Mouse (Mus musculus) forelimb bud, embryonic 11.5 days (tissue): Measurements from ENCODE around the gene Hsf2bp.
A peak's percentile ranks its signal among the peaks of the same experiment; 100 is the strongest.

Source experiments
- DNase-seq: peaks from one replicate; pipeline ENCODE4 v3.0.0-alpha.2; 2012; ENCODE audit warnings: low read depth, low spot score

Gene Hsf2bp

GRCm38 (mm10) chr17:31983491-31983890, 52.7 kb downstream of the Hsf2bp start:
- no peak for DNase-seq

DNA sequence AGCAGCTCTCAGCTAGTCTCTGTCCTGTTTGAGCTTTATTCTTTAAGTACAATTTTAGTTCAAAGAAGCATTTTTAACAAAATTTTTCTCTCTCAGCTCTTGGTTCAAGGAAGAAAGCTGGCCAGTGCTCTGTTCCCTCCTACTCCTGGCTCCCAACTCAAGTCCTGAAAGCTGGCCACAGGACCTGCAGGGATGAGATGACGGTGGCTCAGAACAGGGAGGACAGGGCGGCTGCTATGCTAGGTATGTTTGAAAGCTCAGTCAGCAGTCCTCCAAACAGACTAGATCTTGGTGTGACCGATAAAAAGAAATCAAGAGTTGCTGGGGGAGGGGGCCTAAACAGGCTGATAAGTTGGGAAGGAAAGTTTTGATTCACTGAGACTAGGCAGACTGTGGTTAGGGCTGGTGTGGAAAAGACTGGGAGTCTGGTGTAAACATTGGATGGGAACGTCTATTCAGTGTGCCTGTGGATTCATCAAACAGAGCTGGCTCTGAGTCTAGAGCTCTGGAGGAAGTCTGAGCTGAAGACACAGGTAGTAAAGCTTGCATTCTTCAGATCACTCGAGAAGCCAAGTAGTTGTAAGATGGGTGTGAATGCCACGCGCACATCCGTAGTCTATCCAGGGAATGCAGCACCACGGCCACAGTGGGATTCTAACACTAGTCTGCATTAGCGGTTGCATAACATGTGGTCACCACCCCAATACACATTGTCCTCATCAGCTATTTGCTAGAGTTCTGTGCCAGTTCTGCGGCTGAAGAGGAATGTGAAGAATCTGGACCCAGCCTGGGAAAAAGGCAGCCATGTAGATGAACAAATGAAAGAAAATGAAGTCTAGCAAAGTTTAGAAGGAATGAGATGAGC, 53.6 kb downstream of the Hsf2bp start:
- DNase-seq = no peak

GRCm38 (mm10) chr17:31979888-31980287, 56.3 kb downstream of the Hsf2bp start:
- DNase-seq = no peak

- no peak for DNase-seq
These were observed 59.0 kb downstream of the Hsf2bp start for GRCm38 (mm10) chr17:31977131-31977530.

DNA sequence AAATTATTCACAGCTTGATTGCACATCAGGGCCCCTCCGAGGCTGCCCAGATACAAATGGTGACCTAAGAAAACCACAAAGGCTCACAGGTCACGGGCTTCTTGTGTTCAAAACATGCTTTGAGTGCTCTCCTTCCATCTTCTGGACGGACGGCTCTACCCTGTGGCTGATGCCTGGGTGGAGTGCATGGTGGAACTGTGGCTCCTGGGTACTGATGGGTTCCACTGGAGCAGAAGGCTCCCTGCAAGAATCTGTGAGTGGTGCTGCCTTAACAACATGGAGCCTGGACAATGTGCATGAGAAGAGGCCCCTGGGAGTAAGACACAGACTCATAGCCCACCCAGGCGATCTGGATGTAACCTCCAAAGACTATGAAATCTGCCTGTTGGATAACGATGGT, 59.6 kb downstream of the Hsf2bp start:
- no peak for DNase-seq

DNA sequence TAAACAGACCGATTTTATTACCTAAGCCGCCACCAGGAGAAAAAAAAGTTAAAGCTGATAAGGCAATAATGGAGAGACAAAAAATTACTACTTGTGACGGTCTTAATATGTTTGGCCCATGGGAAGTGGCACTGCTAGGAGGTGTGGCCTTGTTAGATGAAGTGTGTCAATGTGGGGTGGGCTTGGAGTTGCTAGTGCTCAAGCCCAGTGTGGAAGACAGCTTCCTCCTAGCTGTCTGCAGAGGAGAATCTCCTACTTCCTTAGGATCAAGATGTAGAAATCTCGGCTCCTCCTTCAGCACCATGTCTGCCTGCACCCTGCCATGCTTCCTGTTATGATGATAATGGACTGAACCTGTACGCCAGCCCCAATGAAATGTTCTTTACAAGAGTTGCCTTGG, 61.5 kb downstream of the Hsf2bp start:
- no peak for DNase-seq

DNA sequence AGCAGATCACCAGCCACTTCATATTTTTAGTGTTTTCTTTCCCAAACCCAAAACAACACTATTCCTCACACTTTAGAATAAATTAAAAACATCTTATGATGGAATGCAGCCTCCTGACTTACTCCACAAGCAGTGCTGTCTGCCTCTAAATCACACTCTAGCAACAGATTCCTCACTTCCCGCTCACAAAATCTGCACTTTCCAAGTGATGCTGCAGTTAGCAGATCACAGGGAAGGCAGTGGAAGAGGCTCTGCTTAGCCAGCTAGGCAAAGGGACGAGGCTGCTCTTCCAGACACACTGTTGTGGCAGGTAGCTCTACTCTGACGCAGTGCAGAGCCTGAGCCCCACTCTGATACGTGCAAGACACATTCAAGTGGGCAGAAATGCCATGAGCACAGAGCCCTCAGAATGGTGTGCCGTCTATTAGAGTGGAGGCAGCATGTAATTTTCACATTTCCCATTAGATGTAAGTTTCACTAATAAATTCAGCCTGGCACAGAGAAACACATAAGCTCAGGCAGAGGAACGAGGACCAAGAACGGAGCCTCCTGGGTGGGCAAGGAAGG, 62.4 kb downstream of the Hsf2bp start:
- DNase-seq = no peak

- DNase-seq = no peak
These were observed 65.3 kb downstream of the Hsf2bp start for GRCm38 (mm10) chr17:31970890-31971289.

- no peak for DNase-seq
These were observed 67.3 kb downstream of the Hsf2bp start for GRCm38 (mm10) chr17:31968801-31969200.

- no peak for DNase-seq
These were observed 68.8 kb downstream of the Hsf2bp start for GRCm38 (mm10) chr17:31967311-31967710.

DNA sequence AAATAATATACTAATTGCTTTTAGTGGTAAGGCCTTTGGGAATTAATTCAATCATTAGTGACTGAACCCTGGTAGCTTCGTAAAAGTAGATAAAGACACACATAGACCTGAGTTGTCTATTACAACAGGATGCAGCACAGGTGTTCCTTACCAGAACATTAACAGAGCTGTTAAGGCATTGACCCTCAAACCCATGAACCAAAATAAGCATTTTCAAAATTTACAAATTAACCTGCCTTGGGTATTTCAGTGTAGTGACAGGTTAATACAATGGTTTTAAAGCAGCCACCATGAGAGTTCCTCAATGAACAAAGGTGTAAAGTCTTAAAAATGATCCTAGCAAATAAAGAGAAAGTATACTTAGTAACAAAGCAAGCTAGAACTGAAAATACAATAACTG, 69.6 kb downstream of the Hsf2bp start:
- DNase-seq = no peak

DNA sequence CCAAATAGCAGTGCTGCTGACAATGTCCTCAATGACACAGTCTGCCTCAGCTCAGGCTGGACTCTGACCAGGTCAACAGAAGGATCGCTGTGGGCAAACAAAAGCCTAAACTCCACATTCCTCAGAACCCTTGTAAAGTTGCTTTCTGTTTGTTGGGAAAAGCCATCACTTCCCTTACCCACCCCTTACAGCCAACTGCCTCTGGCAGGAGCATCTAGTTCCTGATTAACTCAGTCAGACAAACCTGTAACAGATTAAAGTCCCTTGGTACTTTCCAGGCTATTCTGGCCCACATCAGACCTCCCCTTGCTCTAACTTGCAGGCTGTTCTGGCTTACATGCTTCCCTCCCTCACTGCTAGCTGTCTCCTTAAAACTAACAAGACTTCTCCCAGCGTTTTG, 70.5 kb downstream of the Hsf2bp start:
- peak; percentile 49 for DNase-seq

GRCm38 (mm10) chr17:31962930-31963329, 73.2 kb downstream of the Hsf2bp start:
- DNase-seq = no peak

- no peak for DNase-seq
These were observed 73.9 kb downstream of the Hsf2bp start for GRCm38 (mm10) chr17:31962281-31962680.

- no peak for DNase-seq
These were observed 81.5 kb downstream of the Hsf2bp start for GRCm38 (mm10) chr17:31954551-31955140.

GRCm38 (mm10) chr17:31949076-31949475, 87.1 kb downstream of the Hsf2bp start:
- no peak for DNase-seq

- DNase-seq = no peak
These were observed 89.7 kb downstream of the Hsf2bp start for GRCm38 (mm10) chr17:31946436-31946835.

GRCm38 (mm10) chr17:31943881-31944539, 92.1 kb downstream of the Hsf2bp start:
- DNase-seq = no peak

GRCm38 (mm10) chr17:31941616-31942015, 94.5 kb downstream of the Hsf2bp start:
- DNase-seq = no peak

- no peak for DNase-seq
These were observed 95.5 kb downstream of the Hsf2bp start for GRCm38 (mm10) chr17:31940607-31941006.

GRCm38 (mm10) chr17:31939292-31940060, 96.7 kb downstream of the Hsf2bp start:
- no peak for DNase-seq
